ENCODE assay signal across 25 mouse cellular contexts in the genomic region with DNA sequence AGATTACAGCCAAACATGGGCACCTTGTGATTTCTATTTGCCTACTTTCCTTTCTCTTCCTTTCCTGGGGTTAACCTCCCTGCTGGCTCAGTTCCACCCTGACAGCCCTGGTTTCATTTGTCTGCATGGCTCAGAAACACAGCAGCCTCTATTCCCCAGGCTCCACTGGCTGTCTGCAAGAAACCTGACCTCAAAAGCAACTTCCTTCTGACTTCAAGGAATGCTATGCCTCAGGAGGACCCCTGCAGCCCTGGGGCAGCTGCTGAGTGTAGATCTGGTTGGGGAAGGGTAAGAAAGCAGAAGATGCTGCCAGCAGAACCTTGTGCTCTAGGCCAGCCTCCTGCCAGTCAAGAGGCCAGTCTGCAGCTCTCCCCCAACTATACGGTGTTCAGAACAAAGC.
DNase-seq lines count a peak whose midpoint lies in the region; ATAC-seq and TF ChIP-seq lines count a peak whose summit lies in the region.
"Had no signal": no experiment of that assay in that cellular context is flagged by ENCODE, and none has a peak within 500 bp of the region (broad histone marks: within the 10 kb centered on the region; RNA-seq: fewer than 3 reads in every experiment).

No protein-coding gene starts in this region.

- no peak overlapping the region for H3K9ac ChIP-seq in midbrain, embryonic 12.5 days (replicated peaks)
- H3K9ac ChIP-seq in midbrain, embryonic 14.5 days (replicated peaks; ENCODE audit: low read length) = no peak overlapping the region
- H3K9ac ChIP-seq: forebrain, postnatal 0 days; limb, embryonic 13.5 days; liver, embryonic 13.5 days; lung, embryonic 14.5 days had no signal

- no peak for ATAC-seq in midbrain, embryonic 12.5 days (ENCODE audit: low FRiP score, low read depth)
- ATAC-seq in midbrain, embryonic 14.5 days (ENCODE audit: low FRiP score, low TSS enrichment) = no peak
- no peak for ATAC-seq in inflammation-experienced regulatory T-cells, adult 6 months
- ATAC-seq: forebrain, postnatal 0 days had no signal

- WGBS in midbrain, embryonic 12.5 days = 25% methylated on average over 1 of the region's 1 CpGs
- WGBS in midbrain, embryonic 14.5 days = 21% methylated on average over 1 of the region's 1 CpGs

- H3K9me3 ChIP-seq in midbrain, embryonic 12.5 days = no peaks in the 10 kb centered on the region
- H3K9me3 ChIP-seq in midbrain, embryonic 14.5 days (ENCODE audit: control insufficient read depth, low read length) = no peaks in the 10 kb centered on the region
- H3K9me3 ChIP-seq: forebrain, embryonic 10.5 days; limb, embryonic 13.5 days; liver, embryonic 13.5 days had no signal

- no peaks in the 10 kb centered on the region for H3K27me3 ChIP-seq in midbrain, embryonic 12.5 days
- no peaks in the 10 kb centered on the region for H3K27me3 ChIP-seq in midbrain, embryonic 14.5 days (ENCODE audit: control insufficient read depth, insufficient read depth, low read length)
- H3K27me3 ChIP-seq: limb, embryonic 13.5 days; liver, embryonic 13.5 days had no signal

- TF ChIP-seq CTCF in brain, embryonic 14.5 days (IDR thresholded peaks at IDR 0.05; ENCODE audit: borderline replicate concordance, extremely low read depth, insufficient read depth, insufficient read length) = no peak

- H3K4me2 ChIP-seq in midbrain, embryonic 12.5 days (replicated peaks) = no peak overlapping the region
- no peak overlapping the region for H3K4me2 ChIP-seq in midbrain, embryonic 14.5 days (ENCODE audit: low read length)
- H3K4me2 ChIP-seq: heart, embryonic 11.5 days; limb, embryonic 13.5 days; liver, embryonic 13.5 days; lung, embryonic 14.5 days had no signal

- peaks cover 5% of the 10 kb centered on the region; the same call in 1 of the 2 replicates for H3K4me1 ChIP-seq in midbrain, embryonic 12.5 days
- H3K4me1 ChIP-seq in midbrain, embryonic 14.5 days (ENCODE audit: control insufficient read depth, insufficient read depth, low read length) = no peaks in the 10 kb centered on the region; the same call in 1 of the 2 replicates
- H3K4me1 ChIP-seq: liver, embryonic 13.5 days had no signal

- H3K4me3 ChIP-seq in midbrain, embryonic 12.5 days = no peak overlapping the region
- H3K4me3 ChIP-seq in midbrain, embryonic 14.5 days (replicated peaks; ENCODE audit: low read depth, low read length) = no peak overlapping the region
- H3K4me3 ChIP-seq: forebrain, embryonic 10.5 days; gastrocnemius, adult 2 months; limb, embryonic 13.5 days; liver, embryonic 13.5 days; myocyte had no signal

- DNase-seq in midbrain, embryonic 14.5 days = no peak
- peak; percentile 34 for DNase-seq in brain, embryonic 14.5 days (ENCODE audit: low read depth)
- DNase-seq in embryo, embryonic 11.5 days (ENCODE audit: low read depth, low spot score) = peak; percentile 5
- peak; percentile 62 for DNase-seq in mesoderm, embryonic 11.5 days (ENCODE audit: low read depth, low spot score)
- no peak for DNase-seq in frontal cortex, adult 2 months (ENCODE audit: extremely low spot score in 1 of 2, low spot score in 1 of 2)
- DNase-seq: adrenal gland, postnatal 10 days; cerebellum, adult 11-12 months; cerebellum, postnatal 14 days; forebrain, postnatal 0 days; gastrocnemius, adult 2 months; heart, postnatal 10 days; kidney, adult 2 months; kidney, postnatal 4 days; layer of hippocampus, adult 9-11 months; liver, embryonic 13.5 days; lung, embryonic 14.5 days; lung, postnatal 36 days; right cerebral cortex, postnatal 4 days had no signal

- no peaks in the 10 kb centered on the region for H3K36me3 ChIP-seq in midbrain, embryonic 12.5 days
- no peaks in the 10 kb centered on the region for H3K36me3 ChIP-seq in midbrain, embryonic 14.5 days (ENCODE audit: control insufficient read depth, insufficient read depth, low read length)
- H3K36me3 ChIP-seq: forebrain, embryonic 10.5 days; limb, embryonic 13.5 days; liver, embryonic 13.5 days had no signal

- no peak for TF ChIP-seq POLR2A in brain, embryonic 14.5 days (IDR thresholded peaks at IDR 0.05; ENCODE audit: borderline replicate concordance, extremely low read depth, insufficient read depth, insufficient read length, poor library complexity, severe bottlenecking)

- H3K27ac ChIP-seq in midbrain, embryonic 12.5 days (replicated peaks) = 0 out of 2 replicates have a peak overlapping the region, but pooled peaks have one; percentile 42
- no peak overlapping the region for H3K27ac ChIP-seq in midbrain, embryonic 14.5 days (replicated peaks; ENCODE audit: low read depth, low read length)
- H3K27ac ChIP-seq: forebrain, embryonic 10.5 days; gastrocnemius, adult 2 months; limb, embryonic 13.5 days; liver, embryonic 13.5 days; stomach, postnatal 0 days had no signal

Comparison
In these comparisons a context has a peak if more than half of its experiments do, and no peak if none do; other contexts are left out.
1. DNase-seq: peak in brain, embryonic 14.5 days (single experiment), embryo, embryonic 11.5 days (single experiment) and mesoderm, embryonic 11.5 days (single experiment); none in midbrain, embryonic 14.5 days (single experiment) and frontal cortex, adult 2 months (0 of 2).